16 mouse cellular contexts compared by ENCODE assay signal in the genomic region with DNA sequence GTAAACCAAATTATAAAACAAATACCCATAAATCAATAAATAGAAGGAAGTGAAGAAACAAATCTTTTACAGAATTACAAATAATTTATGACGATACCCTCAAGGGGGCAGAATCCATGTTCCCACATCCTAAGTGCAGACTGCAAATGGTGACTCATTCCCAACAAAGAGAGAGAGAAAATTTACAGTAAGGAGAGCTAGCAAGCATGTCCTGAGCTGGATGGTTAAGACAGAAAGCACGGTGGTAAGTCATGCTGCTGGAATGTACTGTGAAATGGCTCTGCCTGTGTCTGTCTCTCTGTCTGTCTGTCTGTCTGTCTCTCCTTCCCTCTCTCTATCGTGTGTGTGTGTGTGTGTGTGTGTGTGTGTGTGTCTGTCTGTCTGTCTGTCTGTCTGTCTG.
"Had no signal": no experiment of that assay in that cellular context is flagged by ENCODE, and none has a peak within 500 bp of the region (broad histone marks: within the 10 kb centered on the region; RNA-seq: fewer than 3 reads in every experiment).

No protein-coding gene starts in this region.

- ATAC-seq: midbrain, embryonic 15.5 days had no signal

- DNase-seq: kidney, adult 11 months; kidney, adult 9 months; kidney, postnatal 10 days; layer of hippocampus, adult 9-11 months; layer of hippocampus, postnatal 36 days; liver; lung, embryonic 14.5 days; lung, postnatal 10 days; right cerebral cortex, postnatal 14 days; thymus, postnatal 4 days had no signal

- H3K4me3 ChIP-seq: limb, embryonic 12.5 days; megakaryocyte, embryonic 14.5 days; midbrain, embryonic 15.5 days had no signal

- H3K27me3 ChIP-seq: limb, embryonic 12.5 days; megakaryocyte, embryonic 14.5 days; midbrain, embryonic 15.5 days had no signal

- H3K36me3 ChIP-seq: limb, embryonic 12.5 days; midbrain, embryonic 15.5 days had no signal

- H3K4me1 ChIP-seq: limb, embryonic 12.5 days; megakaryocyte, embryonic 14.5 days; midbrain, embryonic 15.5 days had no signal

- H3K27ac ChIP-seq: limb, embryonic 12.5 days; liver, embryonic 14.5 days; macrophage; midbrain, embryonic 15.5 days had no signal

- H3K9ac ChIP-seq: limb, embryonic 12.5 days; liver, embryonic 14.5 days; lung, embryonic 14.5 days; midbrain, embryonic 15.5 days had no signal

- H3K4me2 ChIP-seq: limb, embryonic 12.5 days; lung, embryonic 14.5 days; midbrain, embryonic 11.5 days; midbrain, embryonic 15.5 days had no signal

- H3K9me3 ChIP-seq: limb, embryonic 12.5 days; midbrain, embryonic 15.5 days had no signal
